Mouse (Mus musculus): Measurements from ENCODE around the gene Tcf12. TPM values are rescaled to one million over a fixed set of nuclear protein-coding genes. Genes with fewer than 3 reads are reported as not detected.

Tcf12 gene
- total RNA-seq, 2 experiments from 2014 or later, result 69.6 to 70.4 TPM

DNA sequence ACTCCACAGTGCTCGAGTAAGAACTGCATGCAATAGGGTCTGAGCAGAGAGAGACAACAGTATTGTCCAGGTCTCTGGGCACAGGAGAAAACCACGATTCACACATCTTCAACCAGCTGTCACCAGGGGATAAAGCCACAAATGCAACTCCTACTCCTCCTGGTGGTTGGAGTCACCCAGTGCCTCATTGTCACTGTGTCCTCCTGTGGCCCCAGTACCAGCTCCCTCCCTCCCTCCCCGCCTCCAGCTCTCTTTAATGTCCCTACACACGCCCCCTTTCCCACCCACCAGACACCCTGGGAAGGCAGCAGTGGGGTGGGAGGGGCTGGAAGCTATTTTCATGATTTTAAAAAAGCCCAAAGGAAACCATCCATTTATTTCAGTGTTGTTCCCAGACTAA lies 299.3 kb downstream of the Tcf12 start:
- no peak for DNase-seq
- intact Hi-C loops (cut with DNase I), result no loop called here

DNA sequence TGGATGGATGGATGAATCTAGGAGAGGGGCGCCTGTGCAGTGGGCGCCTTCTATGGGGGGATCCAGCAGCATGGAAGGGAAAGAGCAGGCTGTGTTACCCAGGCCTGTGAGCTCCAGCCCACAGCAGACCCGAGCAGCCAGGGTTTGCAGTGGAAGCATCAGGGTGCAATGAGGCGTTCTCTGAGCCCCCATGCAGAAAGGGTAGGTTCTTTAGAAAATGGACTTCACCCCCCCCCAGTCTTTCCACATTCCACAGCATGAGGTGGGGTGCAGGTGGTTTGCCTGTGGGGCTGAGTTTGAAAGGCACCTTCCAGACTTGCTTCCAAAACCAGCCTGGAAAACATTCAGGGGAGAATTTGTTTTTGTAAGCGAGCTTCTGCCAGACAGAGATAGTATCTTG lies 300.3 kb downstream of the Tcf12 start:
- no peak for DNase-seq
- intact Hi-C loops (cut with DNase I), result no loop called here

DNA sequence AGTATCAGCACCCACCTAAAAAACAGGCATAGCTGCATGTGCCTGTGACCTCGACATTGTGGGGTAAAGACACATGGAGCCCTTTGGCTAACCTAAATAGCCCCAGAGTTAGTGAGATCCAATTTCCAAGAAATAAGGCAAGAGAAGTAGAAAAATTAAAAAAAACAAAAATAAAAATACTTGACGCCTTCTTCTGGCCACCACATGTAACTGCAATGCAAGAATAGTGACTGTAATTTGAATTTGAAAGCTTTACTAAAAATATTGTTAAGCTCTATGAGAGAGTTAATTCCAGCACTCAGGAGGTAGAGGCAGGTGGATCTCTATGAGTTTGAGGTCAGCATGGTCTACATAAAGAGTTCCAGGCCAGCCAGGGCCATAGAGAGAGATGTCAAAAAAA lies 300.9 kb downstream of the Tcf12 start:
- intact Hi-C loops (cut with DNase I), result no loop called here
- DNase-seq, result no peak

GRCm38 (mm10) chr9:71808640-71809254 lies 302.9 kb downstream of the Tcf12 start:
- no peak for DNase-seq
- intact Hi-C loops (cut with DNase I), result no loop called here

DNA sequence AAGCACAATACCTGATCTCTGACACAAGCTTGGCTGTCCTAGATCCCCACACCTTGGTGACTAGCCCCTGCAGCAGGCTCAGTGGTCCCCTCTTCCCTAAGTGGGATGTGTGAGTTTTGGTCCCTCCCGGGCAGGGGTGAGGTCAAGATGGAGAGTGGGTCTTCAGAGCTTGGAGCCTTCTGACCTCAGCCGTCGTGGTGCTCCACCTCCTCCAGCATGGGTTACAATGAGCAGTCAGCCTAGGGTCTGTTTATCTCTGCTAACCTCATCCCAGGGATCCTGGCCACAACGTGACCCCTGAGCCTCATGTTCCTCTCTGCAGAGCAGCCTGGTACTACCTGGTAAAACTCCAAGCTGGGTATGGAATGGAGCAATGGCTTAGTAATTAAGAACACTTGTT lies 303.9 kb downstream of the Tcf12 start:
- intact Hi-C loops (cut with DNase I), result no loop called here
- DNase-seq, result no peak

DNA sequence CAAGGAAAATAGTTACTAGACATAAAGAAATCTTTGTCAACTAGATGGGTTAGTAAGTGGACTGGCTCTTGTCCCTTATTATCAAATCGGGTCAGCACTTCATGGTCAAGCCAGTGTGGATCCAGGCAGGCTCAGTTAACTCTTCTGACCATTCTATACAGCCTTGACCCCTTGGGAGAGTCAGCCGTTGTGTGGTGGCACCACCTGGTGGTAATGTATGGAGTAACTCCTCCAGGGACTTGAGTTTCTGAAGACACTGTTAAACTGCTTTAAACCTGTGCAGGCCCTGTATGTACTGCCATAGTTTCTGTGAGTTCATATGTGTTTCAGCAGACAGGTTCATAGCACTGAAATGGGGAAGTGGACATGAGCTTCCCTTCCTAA lies 305.3 kb downstream of the Tcf12 start:
- intact Hi-C loops (cut with DNase I), result loop anchor here (1.0 kb wide), 2 partner anchors 34 to 160 kb away; no protein-coding TSS in a partner anchor

GRCm38 (mm10) chr9:71805646-71806421 lies 305.8 kb downstream of the Tcf12 start:
- no peak for DNase-seq
- intact Hi-C loops (cut with DNase I), result loop anchor here (1.0 kb wide), 2 partner anchors 34 to 160 kb away; no protein-coding TSS in a partner anchor

More for the DNA sequence above, 305.3 kb downstream of the Tcf12 start:
- peak; percentile 85 to 93 for DNase-seq

GRCm38 (mm10) chr9:71804116-71804515 lies 307.6 kb downstream of the Tcf12 start:
- intact Hi-C loops (cut with DNase I), result no loop called here
- DNase-seq, result no peak

DNA sequence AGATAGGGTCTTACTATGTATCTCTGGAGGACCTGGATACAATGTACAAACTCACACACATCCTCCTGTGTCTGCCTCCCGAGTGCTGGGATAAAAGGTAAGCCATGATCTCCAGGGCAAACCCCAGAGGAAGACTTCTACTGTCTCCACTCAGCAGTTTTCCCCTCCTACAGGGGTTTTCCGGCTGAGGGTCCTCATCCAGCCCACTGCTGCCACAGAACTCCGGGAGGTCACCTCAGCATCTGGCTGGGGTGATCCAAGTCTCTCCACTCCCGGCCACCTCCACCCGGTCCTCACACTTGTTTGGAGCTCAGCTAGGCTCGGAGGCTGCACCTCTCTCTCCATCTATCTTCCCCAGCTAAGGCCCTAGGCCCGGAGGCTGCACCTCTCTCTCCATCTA lies 308.4 kb downstream of the Tcf12 start:
- no peak for DNase-seq
- intact Hi-C loops (cut with DNase I), result no loop called here

- intact Hi-C loops (cut with DNase I), result loop anchor here (10.0 kb wide), 1 partner anchor 265 kb away; no protein-coding TSS in a partner anchor
- peak in 1 of 2 experiments; percentile 24 for DNase-seq
Observed at GRCm38 (mm10) chr9:71799598-71799997, 312.1 kb downstream of the Tcf12 start.

DNA sequence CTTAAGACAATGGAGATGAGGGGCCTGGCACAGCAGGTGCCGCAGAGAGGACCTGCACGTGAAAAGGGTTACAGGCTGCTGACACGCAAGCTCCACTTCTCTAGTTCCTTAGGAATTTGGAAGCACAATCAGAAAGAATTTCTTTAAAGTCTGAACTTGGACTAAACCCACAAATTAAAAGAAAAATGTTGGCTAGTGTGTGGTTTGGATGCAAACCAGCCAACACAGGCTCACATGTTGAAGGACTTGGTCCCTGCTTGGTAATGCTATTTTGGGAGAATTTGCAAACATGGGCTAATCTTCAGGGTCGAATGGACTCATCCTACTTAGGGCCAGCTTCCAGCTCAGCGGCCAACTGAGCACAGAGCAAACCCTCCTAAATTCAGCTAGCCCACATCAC lies 313.5 kb downstream of the Tcf12 start:
- DNase-seq, result peak; percentile 20 to 31
- intact Hi-C loops (cut with DNase I), result loop anchor here (10.0 kb wide), 1 partner anchor 263 kb away; no protein-coding TSS in a partner anchor

Small RNA genes lying within 50 kb of the gene (microRNA-seq; reads per million reads assigned to microRNA genes)
- 0 reads per million in 2 experiments for gene Gm27450

Other genes starting within 250 kb of the Tcf12 start
- 10 to 100 TPM; 29.4 to 34.2 TPM for gene Zfp280d, start 163.0 kb upstream of the Tcf12 start, total RNA-seq (2021)

Measured in heart, postnatal 10 days (tissue).